21 mouse cellular contexts compared by ENCODE assay signal in the genomic region with DNA sequence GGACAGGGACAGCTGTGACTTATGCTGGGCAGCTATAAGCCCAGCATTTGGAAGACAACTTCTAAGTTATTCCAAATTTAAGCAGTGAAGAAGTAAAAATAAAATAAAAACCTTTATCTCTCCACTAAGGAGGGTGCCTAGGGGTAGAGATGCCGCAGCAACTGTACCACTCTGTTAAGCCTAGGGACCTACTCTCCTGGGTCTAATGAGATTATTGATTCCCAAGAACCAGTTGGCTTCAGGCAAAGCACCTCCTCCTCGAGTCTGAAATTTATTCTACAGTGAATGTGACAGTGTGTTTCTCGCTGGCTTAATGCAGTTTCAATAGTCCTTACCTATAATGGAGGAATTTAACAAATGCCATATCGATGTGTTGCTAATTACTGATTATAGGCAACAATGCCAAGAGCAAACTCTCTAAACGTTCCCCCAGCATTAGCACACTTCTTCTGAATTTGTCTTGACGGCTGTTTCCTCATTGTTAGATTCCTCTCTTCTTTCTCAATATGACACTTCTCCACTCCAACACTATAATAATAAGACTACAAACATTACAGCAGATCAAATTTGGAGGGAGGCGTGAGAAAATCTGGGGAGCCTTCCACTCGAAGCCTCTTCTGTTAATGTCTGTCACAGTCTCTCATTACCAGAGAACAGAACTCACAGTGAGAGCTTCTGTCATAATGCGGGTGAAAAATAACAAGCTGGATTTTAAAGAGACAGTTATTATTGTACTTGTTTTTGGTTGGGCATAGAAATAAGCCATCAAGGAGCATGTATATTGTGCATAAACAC.
DNase-seq lines count a peak whose midpoint lies in the region; ATAC-seq lines count a peak whose summit lies in the region.
"Had no signal": no experiment of that assay in that cellular context is flagged by ENCODE, and none has a peak within 500 bp of the region (broad histone marks: within the 10 kb centered on the region; RNA-seq: fewer than 3 reads in every experiment).

No protein-coding gene starts in this region.

- H3K4me1 ChIP-seq in hindbrain, embryonic 14.5 days (replicated peaks; ENCODE audit: control insufficient read depth, insufficient read depth, low read length), result peaks cover 5% of the 10 kb centered on the region; the same call in 1 of the 2 replicates
- H3K4me1 ChIP-seq in hindbrain, embryonic 13.5 days (replicated peaks), result 0 out of 2 replicates have a peak, but pooled peaks cover 4% of the 10 kb centered on the region
- no peaks in the 10 kb centered on the region for H3K4me1 ChIP-seq in forebrain, embryonic 15.5 days
- peaks cover 2% of the 10 kb centered on the region; the same call in 1 of the 2 replicates for H3K4me1 ChIP-seq in midbrain, embryonic 16.5 days (ENCODE audit: control insufficient read depth, insufficient read depth, low read length)
- H3K4me1 ChIP-seq: hindbrain, embryonic 10.5 days had no signal

- no peak overlapping the region for H3K9ac ChIP-seq in hindbrain, embryonic 14.5 days
- no peak overlapping the region for H3K9ac ChIP-seq in hindbrain, embryonic 13.5 days
- H3K9ac ChIP-seq in forebrain, embryonic 15.5 days (replicated peaks), result no peak overlapping the region
- H3K9ac ChIP-seq in midbrain, embryonic 16.5 days (ENCODE audit: low read depth, low read length), result no peak overlapping the region
- H3K9ac ChIP-seq: heart, embryonic 12.5 days; liver, embryonic 13.5 days had no signal

- H3K27ac ChIP-seq in hindbrain, embryonic 14.5 days, result no peak overlapping the region
- no peak overlapping the region for H3K27ac ChIP-seq in hindbrain, embryonic 13.5 days
- no peak overlapping the region for H3K27ac ChIP-seq in forebrain, embryonic 15.5 days (replicated peaks)
- H3K27ac ChIP-seq in midbrain, embryonic 16.5 days (ENCODE audit: low read length), result no peak overlapping the region
- H3K27ac ChIP-seq: hindbrain, embryonic 10.5 days; liver, embryonic 13.5 days had no signal

- no peak for DNase-seq in hindbrain, embryonic 14.5 days (ENCODE audit: low spot score)
- peak; percentile 48 for DNase-seq in brain, adult 2 months (ENCODE audit: low read depth, low spot score)
- no peak for DNase-seq in right cerebral cortex, postnatal 14 days
- no peak for DNase-seq in urinary bladder, postnatal 4 days (ENCODE audit: low spot score in 2 of 2)
- no peak for DNase-seq in cerebellum, postnatal 25 days
- DNase-seq: adrenal gland, postnatal 36 days; cerebellum, adult 11-12 months; cerebellum, postnatal 36 days; gastrocnemius, postnatal 10 days; heart, postnatal 10 days; kidney, adult 11 months; kidney, postnatal 4 days; liver, embryonic 13.5 days; lung, adult 2 months; lung, postnatal 14 days; thymus, postnatal 36 days had no signal

- no peak overlapping the region for H3K4me3 ChIP-seq in hindbrain, embryonic 14.5 days (replicated peaks; ENCODE audit: low read length)
- H3K4me3 ChIP-seq in hindbrain, embryonic 13.5 days, result no peak overlapping the region
- no peak overlapping the region for H3K4me3 ChIP-seq in forebrain, embryonic 15.5 days
- H3K4me3 ChIP-seq in midbrain, embryonic 16.5 days (ENCODE audit: low read depth, low read length), result no peak overlapping the region
- H3K4me3 ChIP-seq: heart, embryonic 12.5 days; hindbrain, embryonic 10.5 days; liver, embryonic 13.5 days had no signal

- ATAC-seq in hindbrain, embryonic 14.5 days (ENCODE audit: low FRiP score), result peak; percentile 37; the same call in 1 of the 2 replicates
- no peak for ATAC-seq in hindbrain, embryonic 13.5 days (ENCODE audit: low FRiP score)
- peak; percentile 35; the same call in 1 of the 2 replicates for ATAC-seq in forebrain, embryonic 15.5 days (replicated peaks)
- peak; percentile 78 for ATAC-seq in midbrain, embryonic 16.5 days

- WGBS in hindbrain, embryonic 14.5 days, result 63% methylated on average over 9 of the region's 9 CpGs
- 67% methylated on average over 9 of the region's 9 CpGs for WGBS in hindbrain, embryonic 13.5 days
- 21% methylated on average over 9 of the region's 9 CpGs for WGBS in forebrain, embryonic 15.5 days
- 37% methylated on average over 9 of the region's 9 CpGs for WGBS in midbrain, embryonic 16.5 days

- no peaks in the 10 kb centered on the region for H3K27me3 ChIP-seq in hindbrain, embryonic 14.5 days (ENCODE audit: control insufficient read depth, insufficient read depth, low read length)
- H3K27me3 ChIP-seq in hindbrain, embryonic 13.5 days, result no peaks in the 10 kb centered on the region
- no peaks in the 10 kb centered on the region for H3K27me3 ChIP-seq in forebrain, embryonic 15.5 days
- H3K27me3 ChIP-seq in midbrain, embryonic 16.5 days (ENCODE audit: control insufficient read depth, insufficient read depth, low read depth, low read length), result no peaks in the 10 kb centered on the region
- H3K27me3 ChIP-seq: heart, embryonic 12.5 days; liver, embryonic 13.5 days had no signal

- no peaks in the 10 kb centered on the region for H3K36me3 ChIP-seq in hindbrain, embryonic 14.5 days (replicated peaks; ENCODE audit: control insufficient read depth, insufficient read depth)
- H3K36me3 ChIP-seq in hindbrain, embryonic 13.5 days, result no peaks in the 10 kb centered on the region
- no peaks in the 10 kb centered on the region for H3K36me3 ChIP-seq in forebrain, embryonic 15.5 days
- H3K36me3 ChIP-seq in midbrain, embryonic 16.5 days (ENCODE audit: control insufficient read depth, insufficient read depth, low read length), result no peaks in the 10 kb centered on the region
- H3K36me3 ChIP-seq: heart, embryonic 12.5 days; hindbrain, embryonic 10.5 days; liver, embryonic 13.5 days had no signal

- H3K9me3 ChIP-seq in hindbrain, embryonic 14.5 days (ENCODE audit: control insufficient read depth, low read length), result no peaks in the 10 kb centered on the region
- no peaks in the 10 kb centered on the region for H3K9me3 ChIP-seq in hindbrain, embryonic 13.5 days
- no peaks in the 10 kb centered on the region for H3K9me3 ChIP-seq in forebrain, embryonic 15.5 days
- no peaks in the 10 kb centered on the region for H3K9me3 ChIP-seq in midbrain, embryonic 16.5 days (replicated peaks; ENCODE audit: control insufficient read depth, low read length, poor library complexity, severe bottlenecking)
- H3K9me3 ChIP-seq: heart, embryonic 12.5 days; hindbrain, embryonic 10.5 days; liver, embryonic 13.5 days had no signal

- no peak overlapping the region for H3K4me2 ChIP-seq in hindbrain, embryonic 14.5 days (replicated peaks)
- H3K4me2 ChIP-seq in hindbrain, embryonic 13.5 days, result no peak overlapping the region
- no peak overlapping the region for H3K4me2 ChIP-seq in forebrain, embryonic 15.5 days (replicated peaks)
- no peak overlapping the region for H3K4me2 ChIP-seq in midbrain, embryonic 16.5 days (ENCODE audit: low read length)
- H3K4me2 ChIP-seq: heart, embryonic 12.5 days; liver, embryonic 13.5 days had no signal
